Mouse (Mus musculus): Measurements from ENCODE around the gene Mri1. TPM values are rescaled to one million over a fixed set of nuclear protein-coding genes. Genes with fewer than 3 reads are reported as not detected.

The Mri1 gene
- polyA plus RNA-seq, 1 experiment from 2014 or later: 2.2 TPM

- WGBS (ENCODE audit: missing documents): 0% methylated on average over 3 of the region's 7 CpGs
- peaks cover 15% of the 10 kb centered on the region; the same call in 1 of the 2 replicates for H3K36me3 ChIP-seq (ENCODE audit: inconsistent target)
- peak overlapping the region; percentile 85 for H3K27ac ChIP-seq
Observed at GRCm38 (mm10) chr8:84220105-84220504, 37.0 kb downstream of the Mri1 start.

GRCm38 (mm10) chr8:84218143-84218542 is 39.0 kb downstream of the Mri1 start:
- H3K79me2 ChIP-seq (ENCODE audit: inconsistent target): no peaks in the 10 kb centered on the region
- WGBS (ENCODE audit: missing documents): no CpG with 5 or more reads among the region's 5 CpGs
- no peak overlapping the region for H3K4me3 ChIP-seq (ENCODE audit: inconsistent target)
- peaks cover 30% of the 10 kb centered on the region; the same call in 1 of the 2 replicates for H3K36me3 ChIP-seq (ENCODE audit: inconsistent target)
- H3K27ac ChIP-seq: no peak overlapping the region

More at GRCm38 (mm10) chr8:84220105-84220504, 37.0 kb downstream of the Mri1 start:
- no peak overlapping the region for H3K4me3 ChIP-seq (ENCODE audit: inconsistent target)
- no peaks in the 10 kb centered on the region for H3K79me2 ChIP-seq (ENCODE audit: inconsistent target)

GRCm38 (mm10) chr8:84217206-84217605 is 39.9 kb downstream of the Mri1 start:
- Histone ChIP-seq H3K36me3 (ENCODE audit: inconsistent target) (peaks cover 31% of the 10 kb centered on the region; the same call in 1 of the 2 replicates), H3K79me2 (ENCODE audit: inconsistent target) (no peaks in the 10 kb centered on the region)
- WGBS (ENCODE audit: missing documents): 96% methylated on average over 11 of the region's 11 CpGs

GRCm38 (mm10) chr8:84213277-84213676 is 43.8 kb downstream of the Mri1 start:
- no peak overlapping the region for H3K27ac ChIP-seq
- H3K4me3 ChIP-seq (ENCODE audit: inconsistent target): no peak overlapping the region
- WGBS (ENCODE audit: missing documents): 95% methylated on average over 4 of the region's 4 CpGs
- H3K79me2 ChIP-seq (ENCODE audit: inconsistent target): peaks cover 16% of the 10 kb centered on the region
- peaks cover 45% of the 10 kb centered on the region for H3K36me3 ChIP-seq (ENCODE audit: inconsistent target)

More at GRCm38 (mm10) chr8:84217206-84217605, 39.9 kb downstream of the Mri1 start:
- Histone ChIP-seq H3K27ac (no peak overlapping the region), H3K4me3 (ENCODE audit: inconsistent target) (no peak overlapping the region)

GRCm38 (mm10) chr8:84211881-84212563 is 45.1 kb downstream of the Mri1 start:
- H3K79me2 ChIP-seq (ENCODE audit: inconsistent target): peaks cover 29% of the 10 kb centered on the region
- WGBS (ENCODE audit: missing documents): 93% methylated on average over 27 of the region's 31 CpGs
- H3K27ac ChIP-seq: no peak overlapping the region
- peaks cover 45% of the 10 kb centered on the region for H3K36me3 ChIP-seq (ENCODE audit: inconsistent target)
- H3K4me3 ChIP-seq (ENCODE audit: inconsistent target): no peak overlapping the region

- H3K4me3 ChIP-seq (ENCODE audit: inconsistent target): no peak overlapping the region
- H3K79me2 ChIP-seq (ENCODE audit: inconsistent target): peaks cover 37% of the 10 kb centered on the region
- peaks cover 42% of the 10 kb centered on the region for H3K36me3 ChIP-seq (ENCODE audit: inconsistent target)
- 92% methylated on average over 3 of the region's 3 CpGs for WGBS (ENCODE audit: missing documents)
- H3K27ac ChIP-seq: no peak overlapping the region
Observed at GRCm38 (mm10) chr8:84211202-84211601, 45.9 kb downstream of the Mri1 start.

GRCm38 (mm10) chr8:84210167-84210791 is 46.8 kb downstream of the Mri1 start:
- Histone ChIP-seq H3K79me2 (ENCODE audit: inconsistent target) (peaks cover 46% of the 10 kb centered on the region), H3K27ac (no peak overlapping the region), H3K36me3 (ENCODE audit: inconsistent target) (peaks cover 43% of the 10 kb centered on the region), H3K4me3 (ENCODE audit: inconsistent target) (no peak overlapping the region)
- 55% methylated on average over 24 of the region's 34 CpGs for WGBS (ENCODE audit: missing documents)

- Histone ChIP-seq H3K4me3 (ENCODE audit: inconsistent target) (peak overlapping the region; percentile 9; the same call in 1 of the 2 replicates), H3K79me2 (ENCODE audit: inconsistent target) (peaks cover 60% of the 10 kb centered on the region), H3K27ac (peak overlapping the region; percentile 94), H3K36me3 (ENCODE audit: inconsistent target) (peaks cover 38% of the 10 kb centered on the region)
- 25% methylated on average over 17 of the region's 17 CpGs for WGBS (ENCODE audit: missing documents)
Observed at GRCm38 (mm10) chr8:84208381-84209380, 48.4 kb downstream of the Mri1 start.

GRCm38 (mm10) chr8:84207811-84208210 is 49.3 kb downstream of the Mri1 start:
- H3K36me3 ChIP-seq (ENCODE audit: inconsistent target): peaks cover 32% of the 10 kb centered on the region
- peak overlapping the region; percentile 9; the same call in 1 of the 2 replicates for H3K4me3 ChIP-seq (ENCODE audit: inconsistent target)
- H3K27ac ChIP-seq: peak overlapping the region; percentile 94
- H3K79me2 ChIP-seq (ENCODE audit: inconsistent target): peaks cover 68% of the 10 kb centered on the region
- WGBS (ENCODE audit: missing documents): 15% methylated on average over 6 of the region's 7 CpGs

- Histone ChIP-seq H3K27ac (peak overlapping the region; percentile 94), H3K79me2 (ENCODE audit: inconsistent target) (peaks cover 79% of the 10 kb centered on the region), H3K4me3 (ENCODE audit: inconsistent target) (no peak overlapping the region), H3K36me3 (ENCODE audit: inconsistent target) (peaks cover 26% of the 10 kb centered on the region)
- WGBS (ENCODE audit: missing documents): 86% methylated on average over 1 of the region's 3 CpGs
Observed at GRCm38 (mm10) chr8:84206666-84207065, 50.5 kb downstream of the Mri1 start.

GRCm38 (mm10) chr8:84205073-84205472 is 52.1 kb downstream of the Mri1 start:
- Histone ChIP-seq H3K4me3 (ENCODE audit: inconsistent target) (no peak overlapping the region; the same call in 1 of the 2 replicates), H3K27ac (peak overlapping the region; percentile 99), H3K79me2 (ENCODE audit: inconsistent target) (peaks cover 88% of the 10 kb centered on the region), H3K36me3 (ENCODE audit: inconsistent target) (peaks cover 18% of the 10 kb centered on the region; the same call in 1 of the 2 replicates)
- 94% methylated on average over 5 of the region's 5 CpGs for WGBS (ENCODE audit: missing documents)

- Histone ChIP-seq H3K27ac (peak overlapping the region; percentile 99), H3K36me3 (ENCODE audit: inconsistent target) (peaks cover 18% of the 10 kb centered on the region; the same call in 1 of the 2 replicates), H3K4me3 (ENCODE audit: inconsistent target) (peak overlapping the region; percentile 71), H3K79me2 (ENCODE audit: inconsistent target) (peaks cover 81% of the 10 kb centered on the region)
- 19% methylated on average over 13 of the region's 13 CpGs for WGBS (ENCODE audit: missing documents)
Observed at GRCm38 (mm10) chr8:84203975-84204772, 53.0 kb downstream of the Mri1 start.
